Mouse (Mus musculus): ENCODE measurements at regions not wholly inside any gene's neighbourhood (a gene's known extent, or its start where the extent isn't known, plus 50 kb on each side); places are given as distances from the start of the nearest gene placed in this dataset.

DNA sequence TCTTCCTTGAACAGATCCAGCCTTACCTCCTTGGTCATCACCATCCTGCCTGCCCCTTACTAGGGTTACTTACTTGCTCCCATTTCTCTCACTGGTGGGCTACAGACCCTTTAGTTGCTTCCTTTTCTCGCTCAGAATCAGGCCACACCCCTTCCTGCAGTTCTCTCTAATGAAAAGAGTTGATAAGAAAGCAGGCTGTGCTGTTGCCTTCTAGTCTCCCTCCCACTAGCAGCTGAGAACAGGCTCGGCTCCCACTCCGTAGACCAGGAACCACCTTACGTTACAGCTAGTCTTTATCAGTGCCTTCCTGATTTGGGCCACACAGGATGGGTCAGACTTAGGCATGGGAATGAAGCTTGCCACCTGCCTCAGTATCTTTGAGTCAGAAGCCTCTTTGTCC is 117.3 kb upstream of the Azi2 start:
- 16% methylated on average over 4 of the region's 4 CpGs for WGBS
- Histone ChIP-seq H3K36me3 (ENCODE audit: control insufficient read depth, insufficient read depth, low read length) (no peaks in the 10 kb centered on the region), H3K4me3 (ENCODE audit: low read depth, low read length) (no peak overlapping the region), H3K9ac (ENCODE audit: low read depth, low read length) (no peak overlapping the region), H3K27ac (ENCODE audit: low read depth, low read length) (no peak overlapping the region), H3K4me1 (replicated peaks; ENCODE audit: control insufficient read depth, insufficient read depth, low read length) (no peaks in the 10 kb centered on the region; the same call in 1 of the 2 replicates), H3K4me2 (peak overlapping the region; percentile 24; the same call in 1 of the 2 replicates), H3K27me3 (replicated peaks; ENCODE audit: control insufficient read depth, insufficient read depth, low read length) (no peaks in the 10 kb centered on the region), H3K9me3 (ENCODE audit: control insufficient read depth, low read length) (no peaks in the 10 kb centered on the region)
- DNase-seq (ENCODE audit: low spot score), result no peak
- ATAC-seq (replicated peaks; ENCODE audit: low FRiP score), result peak; percentile 71

- no peak overlapping the region for H3K27ac ChIP-seq (ENCODE audit: low read depth, low read length)
- DNase-seq (ENCODE audit: low spot score) (no peak), ATAC-seq (replicated peaks; ENCODE audit: low FRiP score) (no peak)
- no peak overlapping the region for H3K4me2 ChIP-seq
- H3K9ac ChIP-seq (ENCODE audit: low read depth, low read length), result no peak overlapping the region
- no peaks in the 10 kb centered on the region for H3K4me1 ChIP-seq (replicated peaks; ENCODE audit: control insufficient read depth, insufficient read depth, low read length)
- H3K27me3 ChIP-seq (replicated peaks; ENCODE audit: control insufficient read depth, insufficient read depth, low read length), result no peaks in the 10 kb centered on the region
- no peaks in the 10 kb centered on the region for H3K9me3 ChIP-seq (ENCODE audit: control insufficient read depth, low read length)
- WGBS, result 91% methylated on average over 10 of the region's 10 CpGs
- no peaks in the 10 kb centered on the region for H3K36me3 ChIP-seq (ENCODE audit: control insufficient read depth, insufficient read depth, low read length)
- H3K4me3 ChIP-seq (ENCODE audit: low read depth, low read length), result no peak overlapping the region
Measured at GRCm38 (mm10) chr9:117907895-117908424, 132.3 kb upstream of the Azi2 start.

- no peaks in the 10 kb centered on the region for H3K36me3 ChIP-seq (ENCODE audit: control insufficient read depth, insufficient read depth, low read length)
Measured at GRCm38 (mm10) chr9:117905045-117905747, 135.1 kb upstream of the Azi2 start.

GRCm38 (mm10) chr9:117904621-117905020 is 135.7 kb upstream of the Azi2 start:
- WGBS, result 88% methylated on average over 8 of the region's 8 CpGs
- no peaks in the 10 kb centered on the region for H3K9me3 ChIP-seq (ENCODE audit: control insufficient read depth, low read length)

More at GRCm38 (mm10) chr9:117905045-117905747, 135.1 kb upstream of the Azi2 start:
- no peaks in the 10 kb centered on the region for H3K9me3 ChIP-seq (ENCODE audit: control insufficient read depth, low read length)
- no peaks in the 10 kb centered on the region; the same call in 1 of the 2 replicates for H3K27me3 ChIP-seq (replicated peaks; ENCODE audit: control insufficient read depth, insufficient read depth, low read length)
- H3K4me2 ChIP-seq, result no peak overlapping the region
- H3K4me1 ChIP-seq (replicated peaks; ENCODE audit: control insufficient read depth, insufficient read depth, low read length), result no peaks in the 10 kb centered on the region
- H3K4me3 ChIP-seq (ENCODE audit: low read depth, low read length), result no peak overlapping the region
- DNase-seq (ENCODE audit: low spot score) (no peak), ATAC-seq (replicated peaks; ENCODE audit: low FRiP score) (no peak)
- 85% methylated on average over 10 of the region's 10 CpGs for WGBS
- no peak overlapping the region for H3K27ac ChIP-seq (ENCODE audit: low read depth, low read length)
- no peak overlapping the region for H3K9ac ChIP-seq (ENCODE audit: low read depth, low read length)

DNA sequence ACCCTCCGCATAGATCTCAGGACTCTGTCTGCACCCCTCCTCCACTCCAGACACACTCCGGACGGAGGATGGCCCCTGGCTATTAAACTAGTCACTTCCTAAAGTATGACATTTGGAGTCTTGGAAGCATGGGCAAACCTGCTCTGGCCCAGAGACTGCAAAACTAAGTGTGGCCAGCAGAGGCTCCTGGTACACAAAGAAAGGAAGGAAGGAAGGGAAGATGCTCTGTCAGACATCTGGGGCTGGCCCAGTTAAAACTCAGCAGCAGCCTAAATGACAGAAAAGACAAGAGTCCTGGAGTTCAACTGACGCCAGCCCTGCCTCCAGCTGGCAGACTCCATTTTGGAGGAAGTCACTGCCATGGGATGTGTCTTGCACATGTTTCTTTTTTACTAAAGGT is 137.3 kb upstream of the Azi2 start:
- WGBS, result 51% methylated on average over 4 of the region's 4 CpGs

More at GRCm38 (mm10) chr9:117904621-117905020, 135.7 kb upstream of the Azi2 start:
- H3K27me3 ChIP-seq (replicated peaks; ENCODE audit: control insufficient read depth, insufficient read depth, low read length), result no peaks in the 10 kb centered on the region; the same call in 1 of the 2 replicates
- H3K36me3 ChIP-seq (ENCODE audit: control insufficient read depth, insufficient read depth, low read length), result no peaks in the 10 kb centered on the region
- DNase-seq (ENCODE audit: low spot score) (no peak), ATAC-seq (replicated peaks; ENCODE audit: low FRiP score) (no peak)
- no peak overlapping the region for H3K9ac ChIP-seq (ENCODE audit: low read depth, low read length)
- H3K27ac ChIP-seq (ENCODE audit: low read depth, low read length), result no peak overlapping the region
- no peak overlapping the region for H3K4me3 ChIP-seq (ENCODE audit: low read depth, low read length)
- no peak overlapping the region for H3K4me2 ChIP-seq
- H3K4me1 ChIP-seq (replicated peaks; ENCODE audit: control insufficient read depth, insufficient read depth, low read length), result no peaks in the 10 kb centered on the region

GRCm38 (mm10) chr9:117902239-117902939 is 137.9 kb upstream of the Azi2 start:
- H3K4me1 ChIP-seq (replicated peaks; ENCODE audit: control insufficient read depth, insufficient read depth, low read length), result no peaks in the 10 kb centered on the region
- no peak overlapping the region for H3K4me3 ChIP-seq (ENCODE audit: low read depth, low read length)
- ATAC-seq (replicated peaks; ENCODE audit: low FRiP score) (no peak), DNase-seq (ENCODE audit: low spot score) (no peak)
- H3K27ac ChIP-seq (ENCODE audit: low read depth, low read length), result no peak overlapping the region
- no peaks in the 10 kb centered on the region; the same call in 1 of the 2 replicates for H3K27me3 ChIP-seq (replicated peaks; ENCODE audit: control insufficient read depth, insufficient read depth, low read length)
- no peaks in the 10 kb centered on the region for H3K36me3 ChIP-seq (ENCODE audit: control insufficient read depth, insufficient read depth, low read length)
- H3K9ac ChIP-seq (ENCODE audit: low read depth, low read length), result no peak overlapping the region
- no peaks in the 10 kb centered on the region for H3K9me3 ChIP-seq (ENCODE audit: control insufficient read depth, low read length)
- no peak overlapping the region for H3K4me2 ChIP-seq
- WGBS, result 61% methylated on average over 20 of the region's 20 CpGs

More for the DNA sequence above, 137.3 kb upstream of the Azi2 start:
- Histone ChIP-seq H3K27ac (ENCODE audit: low read depth, low read length) (no peak overlapping the region), H3K27me3 (replicated peaks; ENCODE audit: control insufficient read depth, insufficient read depth, low read length) (no peaks in the 10 kb centered on the region; the same call in 1 of the 2 replicates), H3K4me1 (replicated peaks; ENCODE audit: control insufficient read depth, insufficient read depth, low read length) (no peaks in the 10 kb centered on the region), H3K9me3 (ENCODE audit: control insufficient read depth, low read length) (no peaks in the 10 kb centered on the region), H3K9ac (ENCODE audit: low read depth, low read length) (no peak overlapping the region), H3K4me2 (no peak overlapping the region), H3K36me3 (ENCODE audit: control insufficient read depth, insufficient read depth, low read length) (no peaks in the 10 kb centered on the region), H3K4me3 (ENCODE audit: low read depth, low read length) (no peak overlapping the region)
- ATAC-seq (replicated peaks; ENCODE audit: low FRiP score) (0 out of 2 replicates have a peak, but pooled peaks have one; percentile 36), DNase-seq (ENCODE audit: low spot score) (no peak)

DNA sequence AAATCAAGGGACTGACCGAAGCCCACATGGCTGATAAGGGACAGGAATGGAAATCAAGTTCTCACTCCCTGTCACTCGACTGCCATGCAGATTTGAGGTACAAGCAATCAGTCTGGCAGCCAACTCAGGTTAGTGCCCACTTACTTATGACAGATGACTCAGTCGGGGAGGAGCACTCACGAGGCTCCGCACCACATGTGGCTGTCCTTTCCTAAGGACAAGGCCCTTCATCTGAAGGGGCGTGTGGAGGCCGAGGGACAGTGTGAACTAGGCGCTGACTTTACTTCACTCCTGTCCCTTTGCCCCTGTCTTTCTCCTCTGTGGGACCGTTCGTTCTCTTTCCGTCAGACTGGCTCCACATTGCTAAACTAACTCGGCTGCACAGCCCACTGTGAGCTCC is 139.7 kb upstream of the Azi2 start:
- no peak for ATAC-seq (replicated peaks; ENCODE audit: low FRiP score)
- Histone ChIP-seq H3K27ac (ENCODE audit: low read depth, low read length) (no peak overlapping the region), H3K9ac (ENCODE audit: low read depth, low read length) (no peak overlapping the region), H3K4me3 (ENCODE audit: low read depth, low read length) (no peak overlapping the region), H3K27me3 (replicated peaks; ENCODE audit: control insufficient read depth, insufficient read depth, low read length) (no peaks in the 10 kb centered on the region; the same call in 1 of the 2 replicates), H3K4me1 (replicated peaks; ENCODE audit: control insufficient read depth, insufficient read depth, low read length) (no peaks in the 10 kb centered on the region), H3K9me3 (ENCODE audit: control insufficient read depth, low read length) (no peaks in the 10 kb centered on the region), H3K4me2 (no peak overlapping the region), H3K36me3 (ENCODE audit: control insufficient read depth, insufficient read depth, low read length) (no peaks in the 10 kb centered on the region)
- 79% methylated on average over 12 of the region's 12 CpGs for WGBS
- DNase-seq (ENCODE audit: low spot score), result no peak

DNA sequence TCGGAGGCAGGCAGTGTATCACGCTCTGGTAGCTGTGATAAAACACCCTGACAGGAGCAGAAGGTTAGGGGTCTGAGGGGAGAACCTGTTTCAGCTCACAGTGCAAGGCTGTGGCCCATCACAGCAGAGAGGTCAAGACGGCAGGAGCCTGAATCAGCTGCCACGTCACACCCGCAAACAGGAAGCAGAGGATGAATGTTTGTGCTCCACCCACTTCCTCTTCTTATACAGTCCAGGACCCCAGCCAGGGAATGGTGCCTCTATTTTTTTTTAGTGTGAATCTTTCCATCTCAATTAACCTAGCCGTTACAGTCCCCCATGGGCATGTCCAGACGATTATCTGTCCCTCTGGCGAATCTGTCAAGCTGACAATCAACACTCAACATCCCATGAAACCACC is 143.8 kb upstream of the Azi2 start:
- no peaks in the 10 kb centered on the region for H3K9me3 ChIP-seq (ENCODE audit: control insufficient read depth, low read length)
- H3K9ac ChIP-seq (ENCODE audit: low read depth, low read length), result no peak overlapping the region
- no peak for DNase-seq (ENCODE audit: low spot score)
- H3K27ac ChIP-seq (ENCODE audit: low read depth, low read length), result no peak overlapping the region
- H3K27me3 ChIP-seq (replicated peaks; ENCODE audit: control insufficient read depth, insufficient read depth, low read length), result no peaks in the 10 kb centered on the region
- no peak for ATAC-seq (replicated peaks; ENCODE audit: low FRiP score)
- 51% methylated on average over 8 of the region's 8 CpGs for WGBS
- H3K4me2 ChIP-seq, result no peak overlapping the region
- H3K36me3 ChIP-seq (ENCODE audit: control insufficient read depth, insufficient read depth, low read length), result no peaks in the 10 kb centered on the region
- no peaks in the 10 kb centered on the region for H3K4me1 ChIP-seq (replicated peaks; ENCODE audit: control insufficient read depth, insufficient read depth, low read length)
- no peak overlapping the region for H3K4me3 ChIP-seq (ENCODE audit: low read depth, low read length)
